Mouse (Mus musculus) hindbrain, embryonic 12.5 days (tissue): ENCODE measurements at regions not wholly inside any gene's neighbourhood (a gene's known extent, or its start where the extent isn't known, plus 50 kb on each side); places are given as distances from the start of the nearest gene placed in this dataset.

ENCODE experiments used
- ATAC-seq: fragments of 200-750 bp; cut with Nextera tagmentation; 2 replicates; pipeline ENCODE4 v1.8.0; 2017; ENCODE audit warnings: moderate TSS enrichment; ENCODE audit not compliant: low FRiP score
- H3K27ac ChIP-seq: fragments of 300-500 bp; sonication (generic); 2 replicates; pipeline ENCODE4 v1.5.1; 2016; ENCODE audit warnings: mild to moderate bottlenecking
- H3K27me3 ChIP-seq: fragments of 300-500 bp; sonication (generic); 2 replicates; pipeline ENCODE4 v1.6.1; 2016; ENCODE audit warnings: mild to moderate bottlenecking
- H3K36me3 ChIP-seq: fragments of 300-500 bp; sonication (generic); 2 replicates; pipeline ENCODE4 v1.6.1; 2016; ENCODE audit warnings: mild to moderate bottlenecking
- H3K4me1 ChIP-seq: fragments of 300-500 bp; sonication (generic); 2 replicates; pipeline ENCODE4 v1.6.1; 2016
- H3K4me2 ChIP-seq: fragments of 300-500 bp; sonication (generic); replicated peaks from 2 replicates; pipeline ENCODE4 v1.6.1; 2016; ENCODE audit warnings: mild to moderate bottlenecking
- H3K4me3 ChIP-seq: fragments of 300-500 bp; sonication (generic); 2 replicates; pipeline ENCODE4 v1.5.1; 2016; ENCODE audit warnings: mild to moderate bottlenecking
- H3K9ac ChIP-seq: fragments of 300-500 bp; sonication (generic); 2 replicates; pipeline ENCODE4 v1.6.1; 2016; ENCODE audit warnings: mild to moderate bottlenecking, moderate library complexity
- H3K9me3 ChIP-seq: fragments of 300-500 bp; sonication (generic); replicated peaks from 2 replicates; pipeline ENCODE4 v1.6.1; 2016; ENCODE audit warnings: mild to moderate bottlenecking
- WGBS: fragments of 180-500 bp; shearing (Covaris S2); methylation state at CpG from one replicate; pipeline ENCODE4 v1.1.7; 2016; 5-methylcytosine and 5-hydroxymethylcytosine counted together

GRCm38 (mm10) chr1:125307223-125307622 is 128.3 kb downstream of the Actr3 start:
- Histone ChIP-seq H3K27ac (no peak overlapping the region), H3K4me2 (no peak overlapping the region), H3K4me1 (no peaks in the 10 kb centered on the region), H3K4me3 (no peak overlapping the region), H3K9me3 (no peaks in the 10 kb centered on the region), H3K36me3 (no peaks in the 10 kb centered on the region), H3K9ac (no peak overlapping the region), H3K27me3 (no peaks in the 10 kb centered on the region)
- 78% methylated on average over 3 of the region's 3 CpGs for WGBS
- no peak for ATAC-seq

DNA sequence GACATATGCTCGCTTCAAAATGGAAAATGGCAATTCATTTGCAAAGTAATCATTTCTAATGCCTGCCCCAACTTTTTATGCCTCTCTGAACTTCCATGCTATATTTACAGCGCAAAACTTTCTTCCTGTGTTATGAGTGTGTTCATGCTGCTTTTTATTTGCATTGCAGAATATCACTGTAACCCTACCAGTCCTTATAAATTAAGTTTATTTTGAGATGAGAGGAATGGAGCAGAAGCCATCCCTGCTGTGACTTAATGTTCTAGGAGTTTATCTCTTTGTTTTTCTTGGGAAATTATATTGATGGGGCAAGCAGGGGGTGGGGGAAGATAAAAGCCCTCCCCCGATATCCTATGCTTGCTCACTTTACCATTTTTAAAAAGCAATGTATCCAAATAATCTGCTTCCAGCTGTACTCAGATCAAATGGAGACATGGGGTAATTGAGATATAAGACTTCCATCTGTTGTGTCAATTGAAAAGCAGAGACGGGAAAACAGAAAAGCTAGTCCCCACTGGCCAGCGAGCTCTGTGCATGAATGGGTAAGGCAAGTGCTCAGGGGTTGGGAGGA is 136.9 kb downstream of the Actr3 start:
- no peak for ATAC-seq
- no peaks in the 10 kb centered on the region for H3K9me3 ChIP-seq
- H3K27ac ChIP-seq: no peak overlapping the region
- WGBS: 88% methylated on average over 5 of the region's 5 CpGs
- H3K27me3 ChIP-seq: no peaks in the 10 kb centered on the region
- no peak overlapping the region for H3K9ac ChIP-seq
- no peak overlapping the region for H3K4me2 ChIP-seq
- no peaks in the 10 kb centered on the region for H3K4me1 ChIP-seq
- no peaks in the 10 kb centered on the region for H3K36me3 ChIP-seq
- no peak overlapping the region for H3K4me3 ChIP-seq

GRCm38 (mm10) chr1:125295646-125296045 is 139.9 kb downstream of the Actr3 start:
- Histone ChIP-seq H3K27ac (no peak overlapping the region), H3K9ac (no peak overlapping the region), H3K27me3 (no peaks in the 10 kb centered on the region), H3K4me2 (no peak overlapping the region), H3K9me3 (no peaks in the 10 kb centered on the region), H3K36me3 (no peaks in the 10 kb centered on the region), H3K4me3 (no peak overlapping the region), H3K4me1 (no peaks in the 10 kb centered on the region)
- 89% methylated on average over 3 of the region's 3 CpGs for WGBS
- ATAC-seq: no peak

DNA sequence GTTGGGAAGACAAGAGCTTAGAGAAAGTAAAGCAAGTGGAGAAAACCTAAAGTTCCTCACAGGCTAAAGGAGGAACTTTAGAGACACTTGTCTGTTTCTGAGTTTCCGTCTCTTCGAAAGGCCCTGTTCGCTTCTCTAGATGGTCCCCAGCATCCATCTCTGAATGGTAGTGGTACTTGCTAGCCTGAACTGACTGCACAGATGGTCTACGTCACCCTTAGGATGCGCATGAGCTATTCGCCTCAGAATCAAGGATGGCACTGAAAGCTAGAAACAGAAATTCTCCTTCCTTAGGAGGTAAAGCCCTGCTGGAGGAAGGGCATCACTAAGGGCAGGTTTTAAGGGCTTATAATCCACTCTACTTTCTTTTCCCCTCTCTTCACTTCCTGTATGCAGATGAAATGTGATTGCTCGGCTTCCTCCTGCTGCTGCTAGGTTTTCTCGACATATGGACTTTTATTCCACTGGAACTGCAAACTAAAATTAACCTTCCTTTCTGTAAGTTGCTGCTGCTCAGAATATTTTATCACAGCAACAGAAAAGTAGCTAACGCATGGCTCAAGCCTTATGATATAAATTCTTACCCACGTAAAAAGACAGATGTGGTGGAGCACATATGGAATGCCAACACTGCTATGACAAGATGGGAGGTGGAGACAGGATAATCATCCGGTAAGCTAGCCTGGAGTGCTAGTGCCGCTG is 145.1 kb downstream of the Actr3 start:
- no peak overlapping the region for H3K4me2 ChIP-seq
- H3K27me3 ChIP-seq: no peaks in the 10 kb centered on the region
- no peaks in the 10 kb centered on the region for H3K9me3 ChIP-seq
- H3K9ac ChIP-seq: no peak overlapping the region
- H3K4me1 ChIP-seq: no peaks in the 10 kb centered on the region
- ATAC-seq: no peak
- no peak overlapping the region for H3K4me3 ChIP-seq
- 93% methylated on average over 12 of the region's 12 CpGs for WGBS
- H3K27ac ChIP-seq: no peak overlapping the region
- H3K36me3 ChIP-seq: no peaks in the 10 kb centered on the region

DNA sequence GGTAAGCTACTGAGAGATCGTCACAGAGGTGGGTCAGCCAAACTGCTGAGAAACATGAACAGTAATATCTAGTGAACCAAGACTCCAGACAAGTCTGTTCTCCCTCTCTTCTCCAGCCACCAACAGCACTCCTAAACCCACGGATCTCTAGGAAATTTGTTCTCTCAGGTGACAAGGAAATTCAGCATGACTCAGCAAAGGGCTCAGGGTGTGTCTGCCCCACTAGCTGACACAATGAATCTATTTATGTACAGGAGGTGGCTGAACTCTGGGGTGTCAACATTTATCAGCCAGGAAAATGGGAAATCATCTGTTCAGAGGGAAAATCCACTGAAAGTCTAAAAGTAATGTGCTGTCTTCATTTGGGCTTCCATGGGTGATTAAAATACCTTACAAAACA is 149.2 kb downstream of the Actr3 start:
- Histone ChIP-seq H3K9ac (no peak overlapping the region), H3K27ac (no peak overlapping the region), H3K9me3 (no peaks in the 10 kb centered on the region), H3K4me2 (no peak overlapping the region), H3K4me1 (no peaks in the 10 kb centered on the region), H3K36me3 (no peaks in the 10 kb centered on the region), H3K27me3 (no peaks in the 10 kb centered on the region), H3K4me3 (no peak overlapping the region)
- ATAC-seq: no peak
- 67% methylated on average over 2 of the region's 2 CpGs for WGBS

- Histone ChIP-seq H3K4me2 (no peak overlapping the region), H3K9me3 (no peaks in the 10 kb centered on the region), H3K27ac (no peak overlapping the region), H3K9ac (no peak overlapping the region), H3K27me3 (no peaks in the 10 kb centered on the region), H3K4me3 (no peak overlapping the region), H3K36me3 (no peaks in the 10 kb centered on the region), H3K4me1 (no peaks in the 10 kb centered on the region)
- no peak for ATAC-seq
- 88% methylated on average over 2 of the region's 2 CpGs for WGBS
Measured at GRCm38 (mm10) chr1:125284693-125285092, 150.8 kb downstream of the Actr3 start.

DNA sequence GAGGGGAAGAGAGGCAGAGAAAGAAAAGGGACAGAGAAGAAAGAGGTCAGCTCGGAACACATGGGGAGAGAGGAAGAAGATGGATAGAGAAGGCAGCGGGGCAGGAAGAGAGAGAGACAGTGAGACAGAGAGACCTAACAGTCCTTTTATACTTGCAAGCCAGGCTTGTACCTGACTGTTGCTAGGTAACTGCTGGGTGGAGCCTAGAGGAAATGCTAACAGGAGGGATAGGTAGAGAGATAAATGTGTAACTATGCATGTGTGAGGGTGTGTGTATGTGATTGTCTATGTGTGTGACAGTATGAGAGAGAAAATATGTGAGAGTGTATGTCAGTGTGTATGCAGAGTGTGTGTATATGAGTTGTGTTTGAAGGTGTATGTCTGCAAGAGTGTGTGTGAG is 161.8 kb downstream of the Actr3 start:
- WGBS: 68% methylated on average over 2 of the region's 2 CpGs
- Histone ChIP-seq H3K9ac (no peak overlapping the region), H3K36me3 (no peaks in the 10 kb centered on the region), H3K9me3 (no peaks in the 10 kb centered on the region), H3K27ac (no peak overlapping the region), H3K4me2 (no peak overlapping the region), H3K27me3 (no peaks in the 10 kb centered on the region), H3K4me3 (no peak overlapping the region), H3K4me1 (no peaks in the 10 kb centered on the region)
- no peak for ATAC-seq

DNA sequence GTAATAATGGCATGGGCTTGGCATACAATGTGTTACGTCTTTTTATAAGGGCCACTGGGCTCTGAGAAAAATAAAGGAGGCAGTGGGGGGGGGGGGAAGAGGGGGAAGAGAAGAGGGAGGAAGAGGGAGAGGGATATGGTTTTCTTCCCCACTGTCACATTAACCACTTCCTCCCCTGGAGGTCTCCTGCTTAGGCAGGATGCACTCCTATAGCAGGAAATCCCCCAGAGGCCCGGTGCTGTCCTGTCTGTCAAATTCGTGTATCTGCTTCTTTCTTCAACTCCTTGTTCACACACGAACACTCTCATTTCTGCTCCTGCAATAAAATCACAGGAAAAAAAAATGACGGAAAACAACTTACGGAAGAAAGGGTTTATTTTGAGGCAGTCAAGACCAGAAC is 171.8 kb downstream of the Actr3 start:
- Histone ChIP-seq H3K27ac (no peak overlapping the region), H3K9me3 (no peaks in the 10 kb centered on the region), H3K27me3 (no peaks in the 10 kb centered on the region), H3K4me1 (no peaks in the 10 kb centered on the region), H3K9ac (no peak overlapping the region), H3K36me3 (no peaks in the 10 kb centered on the region), H3K4me3 (no peak overlapping the region), H3K4me2 (no peak overlapping the region)
- WGBS: 88% methylated on average over 6 of the region's 6 CpGs
- ATAC-seq: no peak

- Histone ChIP-seq H3K4me3 (no peak overlapping the region), H3K4me1 (no peaks in the 10 kb centered on the region), H3K27me3 (no peaks in the 10 kb centered on the region), H3K36me3 (no peaks in the 10 kb centered on the region), H3K9me3 (no peaks in the 10 kb centered on the region), H3K4me2 (no peak overlapping the region), H3K9ac (no peak overlapping the region), H3K27ac (no peak overlapping the region)
- 91% methylated on average over 6 of the region's 6 CpGs for WGBS
- no peak for ATAC-seq
Measured at GRCm38 (mm10) chr1:125263068-125263467, 172.5 kb downstream of the Actr3 start.

- 96% methylated on average over 7 of the region's 7 CpGs for WGBS
- ATAC-seq: no peak
- no peaks in the 10 kb centered on the region for H3K4me1 ChIP-seq
Measured at GRCm38 (mm10) chr1:125242345-125242744, 193.2 kb downstream of the Actr3 start.

GRCm38 (mm10) chr1:125241717-125242116 is 193.8 kb downstream of the Actr3 start:
- Histone ChIP-seq H3K4me1 (no peaks in the 10 kb centered on the region), H3K4me3 (no peak overlapping the region), H3K9ac (no peak overlapping the region), H3K4me2 (no peak overlapping the region), H3K9me3 (no peaks in the 10 kb centered on the region; the same call in 1 of the 2 replicates), H3K27ac (no peak overlapping the region), H3K36me3 (no peaks in the 10 kb centered on the region), H3K27me3 (no peaks in the 10 kb centered on the region)
- no peak for ATAC-seq
- 95% methylated on average over 1 of the region's 1 CpGs for WGBS

More at GRCm38 (mm10) chr1:125242345-125242744, 193.2 kb downstream of the Actr3 start:
- Histone ChIP-seq H3K9me3 (no peaks in the 10 kb centered on the region; the same call in 1 of the 2 replicates), H3K9ac (no peak overlapping the region), H3K4me3 (no peak overlapping the region), H3K4me2 (no peak overlapping the region), H3K36me3 (no peaks in the 10 kb centered on the region), H3K27ac (no peak overlapping the region), H3K27me3 (no peaks in the 10 kb centered on the region)

DNA sequence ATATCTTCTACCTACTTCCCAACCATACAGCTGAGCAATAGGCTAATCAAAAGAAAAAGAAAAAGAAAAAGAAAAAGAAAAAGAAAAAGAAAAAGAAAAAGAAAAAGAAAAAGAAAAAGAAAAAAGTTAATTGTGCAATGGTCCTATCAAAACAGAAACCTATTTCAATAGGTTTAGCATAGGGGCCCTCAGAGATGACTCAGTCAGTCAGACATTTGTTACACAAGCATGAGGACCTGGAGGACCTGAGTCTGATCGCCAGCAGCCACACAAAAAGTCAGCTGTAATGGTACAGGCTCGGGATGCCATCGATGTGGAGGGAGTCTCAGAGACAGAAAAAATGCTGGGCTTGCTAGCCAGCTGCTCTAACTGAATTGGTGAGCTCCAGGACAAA is 197.9 kb downstream of the Actr3 start:
- Histone ChIP-seq H3K27me3 (no peaks in the 10 kb centered on the region), H3K4me1 (no peaks in the 10 kb centered on the region), H3K27ac (no peak overlapping the region), H3K36me3 (no peaks in the 10 kb centered on the region), H3K9me3 (no peaks in the 10 kb centered on the region), H3K4me2 (no peak overlapping the region), H3K9ac (no peak overlapping the region), H3K4me3 (no peak overlapping the region)
- ATAC-seq: no peak
- WGBS: 93% methylated on average over 3 of the region's 3 CpGs

- no peak overlapping the region for H3K9ac ChIP-seq
- no peaks in the 10 kb centered on the region for H3K36me3 ChIP-seq
- no peaks in the 10 kb centered on the region for H3K4me1 ChIP-seq
- H3K9me3 ChIP-seq: no peaks in the 10 kb centered on the region
- 0 out of 2 replicates have a peak, but pooled peaks have one; percentile 8 for ATAC-seq
- H3K27ac ChIP-seq: no peak overlapping the region
- 85% methylated on average over 10 of the region's 10 CpGs for WGBS
- no peak overlapping the region for H3K4me3 ChIP-seq
- H3K27me3 ChIP-seq: no peaks in the 10 kb centered on the region
- H3K4me2 ChIP-seq: no peak overlapping the region
Measured at GRCm38 (mm10) chr1:125236948-125237594, 198.5 kb downstream of the Actr3 start.
